Mouse (Mus musculus) frontal cortex, adult (tissue): ENCODE results near the gene Socs3.
A peak's percentile ranks its signal among the peaks of the same experiment; 100 is the strongest.

Source experiments
- ATAC-seq: cut with Nextera tagmentation; 2 replicates; pipeline ENCODE4 v1.9.2; 2017; ENCODE audit warnings: mild to moderate bottlenecking, moderate library complexity, mixed read lengths; ENCODE audit not compliant: low TSS enrichment

The Socs3 gene

DNA sequence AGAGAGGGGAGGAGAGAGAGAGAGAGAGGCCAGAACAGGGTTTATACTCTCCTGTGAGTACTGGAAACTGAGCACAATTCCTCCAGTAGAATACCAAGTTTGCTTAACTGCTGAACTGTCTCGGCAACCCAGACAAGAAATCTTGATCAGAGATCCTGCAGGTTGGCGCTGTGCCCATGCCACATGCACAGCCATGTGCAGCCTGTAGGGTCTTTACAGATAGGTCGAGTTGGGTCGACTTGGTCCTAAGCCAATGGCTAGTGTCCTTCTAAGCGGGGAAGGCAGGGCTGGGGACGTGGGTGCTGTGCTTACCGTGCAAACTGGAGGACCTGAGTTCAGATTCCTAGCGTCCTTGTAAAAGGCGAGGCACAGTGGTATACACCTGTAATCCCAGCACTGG lies 15.0 kb downstream of the Socs3 start:
- no peak for ATAC-seq

DNA sequence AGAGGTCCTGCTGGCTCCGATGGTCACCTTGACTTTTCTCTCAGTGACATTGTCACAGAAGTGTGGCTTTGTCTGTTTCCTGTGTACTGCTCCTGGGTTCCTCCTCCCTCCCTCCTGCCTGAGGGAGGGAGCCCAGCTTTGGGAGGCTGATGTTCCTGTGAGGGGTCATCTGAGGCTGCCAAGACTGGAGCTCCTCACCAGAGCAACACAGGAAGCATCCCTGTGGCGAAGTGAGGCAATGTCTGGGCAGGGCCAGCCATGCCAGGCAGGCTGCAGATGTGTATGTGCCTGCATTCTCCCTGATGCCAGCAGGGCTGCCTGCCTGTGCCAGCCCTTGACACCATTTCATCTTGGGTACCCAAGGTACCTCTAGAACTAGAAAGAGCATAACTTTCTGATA lies 15.8 kb downstream of the Socs3 start:
- ATAC-seq, result peak; percentile 27; the same call in 1 of the 2 replicates

DNA sequence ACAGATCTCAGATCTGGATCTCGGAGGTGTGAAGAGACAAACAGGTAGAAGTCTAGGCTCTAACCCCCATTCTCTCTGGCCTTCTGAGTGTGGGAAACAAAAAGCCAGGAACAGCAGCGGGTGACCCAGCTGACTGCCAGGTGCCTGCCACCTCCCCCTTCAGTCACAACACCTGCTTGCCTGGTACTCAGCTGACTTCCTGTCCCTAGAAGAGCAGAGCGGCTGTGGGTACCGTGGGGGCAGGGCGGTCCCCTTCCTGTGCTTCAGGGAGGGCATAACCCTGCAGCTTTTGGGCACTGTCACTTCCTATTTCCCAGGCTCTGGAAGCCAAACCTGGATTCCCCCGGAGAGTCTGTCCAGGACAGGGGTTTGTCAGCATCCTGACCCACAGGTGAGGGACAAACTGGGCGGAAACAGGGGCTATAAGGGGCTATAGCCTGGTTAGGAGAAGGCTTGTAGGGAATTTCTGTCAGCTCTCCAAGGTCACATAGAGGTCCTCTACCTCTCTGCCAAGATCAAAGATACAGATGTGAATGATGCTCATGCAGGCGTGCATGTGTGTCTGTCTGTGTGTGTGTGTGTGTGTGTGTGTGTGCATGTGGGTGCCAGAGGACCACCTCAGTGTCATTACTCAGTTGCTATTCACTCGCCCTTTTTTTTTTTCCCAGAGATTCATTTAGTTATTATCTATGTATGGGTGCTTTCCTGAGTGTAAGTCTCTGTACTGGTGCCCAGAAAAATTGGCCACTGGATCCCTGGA lies 17.5 kb downstream of the Socs3 start:
- ATAC-seq, result no peak

DNA sequence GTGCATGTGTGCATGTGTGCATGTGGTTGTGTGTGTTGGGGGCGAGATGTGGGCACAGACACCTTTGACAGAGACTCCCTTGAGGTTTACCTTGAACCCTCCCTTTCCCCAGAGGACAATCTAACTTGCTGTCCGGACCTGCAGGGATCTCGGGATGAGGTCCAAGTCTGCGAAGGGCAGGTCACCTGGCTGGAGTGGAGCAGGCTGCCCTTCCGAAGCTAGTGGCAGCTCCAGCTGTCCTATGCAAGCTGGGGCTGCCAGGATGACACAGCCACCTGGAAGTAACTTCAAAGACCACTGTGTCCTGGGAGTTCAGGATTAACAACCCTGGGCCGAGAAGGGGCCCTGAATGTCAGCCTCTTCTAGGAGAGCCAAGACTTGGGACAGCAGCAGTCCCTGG lies 18.5 kb downstream of the Socs3 start:
- ATAC-seq, result no peak

DNA sequence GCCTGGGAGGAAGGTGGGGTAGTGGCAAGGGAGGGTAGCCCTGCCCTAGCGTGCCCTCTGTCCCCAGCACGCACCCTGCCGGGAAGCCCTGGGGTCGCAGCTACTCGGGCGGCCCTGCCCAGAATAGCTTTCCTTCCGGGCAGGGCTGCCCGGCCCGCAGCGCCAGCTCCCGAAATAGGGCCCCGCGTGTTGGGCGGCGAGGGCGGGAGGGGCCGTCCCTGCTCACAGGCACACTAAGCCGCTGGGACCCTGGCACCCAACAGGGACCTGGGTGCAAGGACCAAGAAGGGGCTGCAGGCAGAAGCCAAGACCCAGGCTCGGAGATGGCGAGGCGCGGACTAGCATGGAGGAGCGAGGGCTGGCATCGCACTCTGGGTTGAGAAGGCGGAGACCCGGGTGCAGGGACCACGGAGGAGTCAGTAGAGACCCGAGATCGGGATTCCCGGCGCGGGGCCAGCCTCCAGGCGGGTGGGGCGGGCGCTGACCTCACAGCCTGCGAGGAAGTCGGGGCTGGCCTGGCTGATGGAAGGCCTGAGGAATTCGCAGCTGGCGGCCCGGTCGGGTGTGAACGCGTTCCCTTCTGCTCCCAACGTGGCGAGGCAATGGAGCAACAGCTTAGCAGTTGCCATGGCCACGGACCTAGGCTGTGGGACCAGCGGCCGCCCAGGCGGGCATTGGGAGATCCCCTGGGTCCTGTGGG lies 20.3 kb downstream of the Socs3 start:
- peak; percentile 23; the same call in 1 of the 2 replicates for ATAC-seq

DNA sequence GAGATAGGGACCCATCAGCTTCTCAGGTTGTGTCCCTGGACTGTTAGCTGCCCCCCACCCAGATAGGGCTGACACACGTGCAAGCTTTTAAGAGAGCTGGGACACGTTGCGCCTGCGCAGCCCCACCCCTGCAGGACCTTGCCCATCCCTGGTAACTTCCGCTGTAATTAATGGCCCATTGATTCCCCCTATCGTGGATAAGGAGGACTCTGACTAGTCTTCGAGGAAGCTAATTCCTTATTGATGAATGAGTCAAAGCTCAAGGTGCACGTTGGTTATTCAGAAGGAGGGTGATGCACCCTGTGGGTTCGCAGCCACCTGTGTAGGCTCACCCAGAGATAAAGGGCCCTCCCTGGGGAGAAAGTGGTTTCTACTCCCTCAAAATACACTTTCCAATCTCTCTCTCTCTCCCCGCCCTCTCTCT lies 22.8 kb downstream of the Socs3 start:
- no peak for ATAC-seq

DNA sequence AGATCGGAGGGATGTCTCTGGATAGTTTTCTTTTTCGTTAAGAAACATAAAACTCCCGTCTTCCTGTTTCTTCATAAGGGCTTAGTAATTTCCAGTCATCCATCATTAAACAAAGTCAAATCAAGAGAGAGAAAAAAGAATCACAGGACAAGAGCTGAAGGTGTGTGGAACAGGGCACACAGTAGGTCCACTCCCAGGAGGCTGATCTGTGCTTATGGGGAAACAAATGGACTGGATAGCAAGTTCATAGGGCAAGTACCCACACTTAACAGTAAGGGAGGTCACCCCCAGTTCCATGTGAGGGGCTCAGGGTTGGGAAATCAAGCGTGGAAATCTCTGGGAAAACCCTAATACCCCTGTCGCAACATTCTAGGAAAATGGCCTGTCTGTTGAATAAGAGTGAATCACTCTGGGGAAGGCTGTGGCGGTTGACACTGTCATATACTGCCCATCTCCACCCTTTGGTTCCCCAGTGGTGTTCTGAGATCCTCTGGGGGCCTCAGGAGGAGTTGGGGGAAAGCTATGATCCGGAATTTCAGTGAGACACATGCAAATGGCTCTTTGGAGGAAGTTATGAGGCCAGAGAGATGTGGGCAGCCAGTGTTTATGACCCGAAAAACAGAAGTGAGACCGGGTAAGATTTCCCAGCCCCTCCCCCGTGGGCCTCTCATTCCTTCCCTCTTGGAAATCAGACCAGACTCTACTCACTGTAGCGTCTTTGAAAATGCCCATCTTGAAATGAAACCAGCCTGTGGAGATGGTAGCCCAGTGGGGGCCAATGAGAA lies 23.5 kb downstream of the Socs3 start:
- no peak for ATAC-seq

DNA sequence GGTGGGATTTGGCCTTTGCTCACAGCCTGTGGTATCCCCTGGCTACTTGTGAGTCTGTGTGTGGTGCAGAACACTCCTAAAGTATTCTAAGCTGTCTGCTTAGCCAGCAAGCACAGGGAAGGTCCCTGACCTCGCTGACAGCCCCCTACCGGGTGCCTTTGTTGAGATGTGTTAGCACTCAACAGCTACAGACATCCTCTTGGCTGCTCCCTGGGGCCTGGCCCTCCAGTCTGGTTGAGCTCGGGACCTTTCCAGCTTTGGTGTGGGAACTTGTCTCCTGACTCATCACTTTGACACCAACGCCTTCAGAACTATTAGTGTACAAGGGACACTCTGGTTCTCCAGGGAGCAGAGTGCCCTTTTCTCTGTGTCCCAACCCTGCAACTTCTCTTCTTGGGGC lies 28.0 kb downstream of the Socs3 start:
- no peak for ATAC-seq

DNA sequence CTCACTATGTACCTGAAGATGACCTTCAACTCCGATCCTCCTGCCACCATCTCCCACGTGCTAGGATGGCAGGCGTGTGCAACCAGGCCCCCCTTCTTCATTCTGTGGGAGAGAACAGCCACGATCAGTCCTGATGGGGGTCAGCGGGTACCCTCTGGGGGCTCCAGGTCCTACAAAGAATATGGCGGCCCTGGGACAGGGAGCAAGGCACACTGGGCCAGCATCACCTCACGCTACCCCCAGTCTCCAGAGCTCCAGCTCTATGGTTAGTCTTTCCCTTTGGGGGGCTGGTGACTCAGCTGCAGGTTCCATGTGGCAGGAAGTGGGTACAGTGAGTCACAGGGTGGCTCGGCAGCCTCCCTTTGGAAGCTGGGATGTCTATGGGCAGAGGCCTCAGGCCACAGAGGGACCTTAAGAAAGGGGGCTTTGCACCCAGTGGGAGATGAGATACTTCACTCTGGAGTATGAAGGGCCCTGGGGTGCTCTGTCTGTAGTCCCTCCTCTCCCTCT lies 28.5 kb downstream of the Socs3 start:
- ATAC-seq, result no peak

DNA sequence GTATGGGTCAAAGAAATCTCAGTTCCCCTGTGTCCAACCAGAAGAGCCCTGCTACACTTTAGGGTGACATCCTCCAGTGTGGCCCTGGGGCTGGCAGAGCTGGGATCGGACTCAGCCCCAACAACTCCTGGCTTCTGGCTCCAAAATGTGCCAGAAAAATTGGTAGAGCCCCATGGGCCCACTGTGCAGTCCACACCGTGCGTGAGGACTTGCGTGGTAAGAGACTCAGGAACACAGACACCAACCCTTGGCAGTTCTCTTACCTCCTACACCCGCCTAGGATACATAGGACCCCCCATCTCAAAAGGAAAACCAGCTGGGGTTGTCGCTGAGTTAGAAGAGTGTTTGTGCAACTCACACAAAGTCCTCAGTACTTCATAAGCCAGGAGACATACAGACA lies 29.0 kb downstream of the Socs3 start:
- no peak for ATAC-seq

DNA sequence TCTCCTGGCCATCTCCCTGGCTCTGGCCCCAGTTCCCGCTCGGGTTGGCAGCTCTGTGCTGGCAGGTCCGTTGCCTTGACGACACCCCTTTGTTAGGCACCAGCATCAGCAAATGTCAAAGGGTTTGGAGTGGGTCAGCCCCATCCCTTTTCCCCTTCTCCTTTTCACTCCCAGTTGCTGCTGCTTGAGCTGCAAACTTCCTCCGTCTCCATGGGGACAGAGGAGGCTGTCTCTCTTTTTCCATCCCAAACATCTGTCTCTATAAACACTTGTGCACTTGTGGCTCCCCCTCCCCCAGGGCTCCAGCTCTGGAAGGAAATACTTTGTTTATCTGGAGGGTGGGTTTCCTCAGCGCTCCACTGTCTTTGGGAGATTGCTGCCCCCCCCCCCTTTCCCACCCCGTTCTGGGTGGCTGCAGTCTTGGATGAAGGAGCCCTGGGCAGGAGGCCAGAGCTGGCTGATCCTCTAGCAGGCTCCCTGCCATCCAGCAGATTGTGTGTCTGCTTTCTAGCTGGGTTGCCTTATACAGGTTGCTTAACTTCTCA lies 30.0 kb downstream of the Socs3 start:
- ATAC-seq, result peak; percentile 79

DNA sequence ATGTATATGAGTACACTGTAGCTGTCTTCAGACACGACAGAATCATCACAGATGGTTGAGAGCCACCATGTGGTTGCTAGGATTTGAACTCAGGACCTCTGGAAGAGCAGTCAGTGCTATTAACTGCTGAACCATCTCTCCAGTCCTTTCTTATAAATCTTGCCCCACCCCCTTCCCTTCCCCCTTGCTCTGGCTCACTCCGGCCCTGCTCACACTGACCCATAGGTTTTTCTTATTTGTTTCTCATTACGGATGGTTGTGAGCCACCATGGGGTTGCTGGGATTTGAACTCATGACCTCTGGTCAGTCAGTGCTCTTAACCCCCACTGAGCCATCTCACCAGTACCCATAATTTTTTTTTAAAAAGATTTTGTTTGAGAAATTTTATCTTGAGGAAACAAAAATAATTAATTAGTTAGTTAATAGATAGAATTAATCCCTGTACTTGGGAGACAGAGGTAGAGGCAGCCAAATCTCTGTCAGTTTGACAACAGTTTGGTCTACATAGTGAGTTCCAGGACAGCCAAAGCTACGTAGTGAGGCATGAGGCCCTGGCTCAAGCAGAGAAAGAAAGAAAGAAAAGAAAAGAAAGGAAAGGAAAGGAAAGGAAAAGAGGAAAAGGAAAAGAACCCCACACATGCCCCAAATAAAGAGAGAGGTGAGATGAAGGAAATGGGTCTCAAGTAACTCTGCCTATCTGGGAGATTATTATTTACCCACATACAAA lies 30.7 kb downstream of the Socs3 start:
- no peak for ATAC-seq

DNA sequence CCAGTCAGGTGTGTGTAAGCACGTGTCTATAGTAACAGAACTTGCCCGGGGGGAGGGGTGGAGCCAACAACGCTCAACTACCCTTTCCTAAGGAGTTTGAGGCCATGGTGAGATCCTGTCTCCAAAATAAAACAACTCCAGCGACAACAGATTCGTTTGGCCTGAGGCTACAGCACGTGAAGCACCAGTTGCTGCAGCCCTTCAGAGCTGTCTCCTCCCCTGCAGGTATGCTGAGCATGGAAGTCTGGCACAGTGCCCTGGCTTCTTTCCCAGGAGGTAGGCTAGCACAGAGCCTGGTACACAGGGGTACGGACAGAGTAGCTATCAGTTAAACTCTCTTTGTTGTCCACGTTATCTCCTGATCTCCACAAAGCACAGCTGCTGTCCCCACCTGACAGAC lies 33.6 kb downstream of the Socs3 start:
- no peak for ATAC-seq

DNA sequence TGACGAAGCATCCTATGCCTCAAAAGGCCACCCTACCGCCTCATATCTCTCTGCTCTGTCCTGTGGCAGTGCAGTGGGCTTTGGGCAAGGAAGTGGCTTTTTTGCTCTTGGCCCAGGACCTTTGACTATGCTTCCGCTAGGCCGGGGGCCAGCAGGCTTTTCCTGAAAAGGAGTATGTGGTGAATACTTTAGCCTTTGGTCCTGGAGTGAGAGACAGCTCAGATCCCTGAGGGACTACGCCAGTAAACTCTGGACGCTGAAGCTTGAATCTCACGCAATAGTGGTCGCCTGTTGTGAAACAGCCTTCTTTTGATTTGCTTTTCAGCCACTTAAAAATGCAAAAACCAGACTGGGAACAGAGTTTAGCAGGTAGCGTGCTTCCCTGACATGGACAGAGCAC lies 34.2 kb downstream of the Socs3 start:
- no peak for ATAC-seq

DNA sequence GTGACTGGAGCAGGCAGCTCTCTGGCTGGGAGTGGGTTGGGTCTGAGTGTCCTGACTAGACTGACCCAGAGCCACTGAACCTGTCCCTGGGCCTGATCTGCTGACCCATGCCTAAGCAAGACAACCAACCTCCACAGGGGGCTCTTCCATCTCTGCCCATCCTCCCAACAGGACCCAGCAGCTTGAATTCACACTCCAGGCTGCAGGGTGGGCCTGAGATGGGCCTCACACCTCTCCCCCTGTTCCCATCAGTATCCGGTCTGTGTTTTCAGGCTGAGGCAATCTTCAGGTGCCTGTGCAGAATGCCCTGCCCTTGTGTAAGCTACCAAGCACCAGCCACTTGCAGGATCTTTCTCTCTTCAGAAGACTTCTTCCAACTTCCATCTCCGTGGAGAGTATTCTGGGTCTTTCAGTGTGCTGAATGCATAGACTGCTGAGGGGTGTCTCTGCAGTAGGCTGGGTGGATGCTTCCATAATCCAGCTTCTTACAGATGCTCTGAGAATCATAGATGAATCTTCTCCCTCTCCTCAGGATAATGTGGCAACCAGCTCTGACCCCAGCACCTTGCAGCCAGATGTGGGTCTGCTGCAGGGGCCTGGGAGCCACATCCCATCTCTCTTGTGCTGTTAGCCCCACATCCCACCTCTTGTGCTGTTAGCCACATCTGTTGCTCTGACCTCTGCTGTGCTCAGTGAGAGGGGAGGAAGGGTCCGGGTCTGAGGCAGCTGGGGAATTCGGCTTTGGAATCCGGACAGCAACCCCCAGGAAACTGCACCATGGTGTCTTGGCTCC lies 35.1 kb downstream of the Socs3 start:
- no peak for ATAC-seq

DNA sequence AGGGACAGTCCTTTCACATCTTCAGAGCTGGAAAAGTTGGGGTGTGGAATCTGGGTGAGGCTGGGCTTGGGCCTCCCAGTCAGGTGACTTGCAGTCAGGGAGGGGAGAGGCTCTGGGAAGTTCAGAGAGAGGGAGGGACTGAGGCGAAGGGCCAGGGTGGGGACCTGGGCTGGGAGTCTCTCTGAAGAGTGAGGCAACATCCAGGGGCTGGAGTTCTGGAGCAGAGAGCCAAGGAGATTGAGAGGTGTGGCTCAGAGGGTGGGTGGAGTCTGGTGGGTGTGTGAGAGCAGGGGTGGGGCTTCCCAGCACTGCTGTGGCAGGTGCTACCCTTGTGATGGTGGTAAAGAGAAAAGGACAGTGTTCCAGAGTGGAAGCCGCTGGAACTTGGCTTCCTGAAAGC lies 35.7 kb downstream of the Socs3 start:
- ATAC-seq, result no peak

DNA sequence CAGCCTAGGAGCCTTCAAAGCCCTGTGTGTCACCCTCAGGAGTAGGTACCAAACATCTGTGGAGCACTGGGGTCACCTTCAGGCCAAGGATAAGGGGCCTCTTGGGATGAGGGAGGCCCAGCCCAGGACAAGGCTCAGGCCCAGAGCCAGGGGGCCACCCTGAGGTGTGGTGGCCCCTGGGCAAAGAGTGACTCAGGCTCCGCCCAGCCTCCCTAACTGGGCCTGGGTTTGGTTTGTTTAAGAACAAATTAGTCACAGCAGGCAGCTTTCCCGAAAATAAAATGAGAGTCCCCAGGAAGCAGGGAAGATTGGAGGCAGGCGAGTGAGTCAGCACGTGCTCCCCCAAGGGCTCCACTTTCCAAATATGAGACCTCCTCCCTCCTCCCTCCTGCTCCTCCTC lies 37.7 kb downstream of the Socs3 start:
- peak; percentile 69 for ATAC-seq

DNA sequence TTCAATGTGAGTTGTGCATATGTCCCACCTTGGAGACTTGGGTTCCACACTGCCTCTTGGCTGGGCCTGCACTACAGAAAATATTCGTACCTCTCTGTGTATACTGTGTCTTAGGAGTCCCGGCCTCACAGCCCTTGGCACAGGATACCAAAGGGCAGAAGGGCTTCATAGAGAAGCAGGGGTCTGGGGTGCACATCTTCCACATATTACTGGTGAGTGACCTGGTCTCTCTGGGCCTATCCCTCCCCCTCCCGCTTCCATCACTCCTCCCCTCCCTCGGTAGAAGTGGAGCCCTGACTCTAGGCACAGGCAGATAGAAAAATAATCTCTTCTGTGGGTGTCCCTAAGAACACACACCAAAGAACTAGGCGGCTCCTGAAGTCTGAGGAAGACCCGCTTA lies 38.3 kb downstream of the Socs3 start:
- no peak for ATAC-seq

DNA sequence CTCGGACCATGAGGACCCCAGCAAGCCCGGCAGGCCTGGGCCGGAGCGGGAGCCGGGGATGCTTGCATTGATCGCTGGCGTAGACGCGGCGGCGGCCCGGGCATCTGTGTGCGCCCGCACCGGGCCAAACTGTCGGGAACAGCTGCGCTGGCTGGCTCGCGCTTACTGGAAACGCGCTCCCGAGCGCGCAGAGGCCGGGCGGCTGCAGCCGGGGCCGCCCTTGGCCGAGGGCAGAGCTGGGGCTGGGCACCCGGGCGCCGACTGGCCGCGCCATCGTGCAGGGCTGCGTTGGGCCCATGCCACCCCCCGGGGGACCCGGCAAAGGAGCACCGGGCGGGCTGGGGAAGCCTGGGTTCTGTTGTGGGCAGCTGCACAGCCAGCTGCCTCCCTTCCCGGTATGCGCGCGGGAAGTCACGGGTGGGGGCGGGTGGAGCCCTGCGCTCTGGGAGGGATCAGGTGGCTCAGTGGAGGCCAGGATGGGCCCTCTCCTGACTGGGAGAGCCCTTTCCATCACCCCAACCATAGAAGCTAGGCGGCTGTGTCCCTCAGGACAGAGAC lies 39.0 kb downstream of the Socs3 start:
- peak; percentile 42; the same call in 1 of the 2 replicates for ATAC-seq

DNA sequence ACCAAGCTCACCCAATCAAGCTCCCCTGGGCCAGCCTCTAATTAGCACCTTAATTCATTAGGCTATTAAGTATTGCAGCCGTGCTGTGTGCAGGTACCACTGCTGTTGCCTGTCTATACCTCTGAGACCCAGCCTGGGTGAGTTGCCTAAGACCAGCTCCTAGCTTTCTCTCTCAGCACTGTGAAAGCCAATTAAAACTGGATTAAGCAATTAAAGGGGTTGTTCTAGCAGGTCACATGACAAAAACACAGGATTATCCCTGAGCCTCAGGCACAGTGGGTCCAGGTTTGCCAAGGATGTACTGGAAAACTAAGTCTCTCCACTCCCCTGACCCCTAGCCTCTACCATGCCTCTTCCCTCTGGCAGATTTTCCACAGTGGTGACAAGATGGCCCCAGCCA lies 44.3 kb downstream of the Socs3 start:
- ATAC-seq, result no peak
